Mouse (Mus musculus) embryonic facial prominence, embryonic 13.5 days (tissue): ENCODE results near the gene Slc22a21. TPM values are rescaled to one million over a fixed set of nuclear protein-coding genes. Genes with fewer than 3 reads are reported as not detected.

Experiments
- ATAC-seq: fragments of 200-750 bp; cut with Nextera tagmentation; 2 replicates; pipeline ENCODE4 v1.8.0; 2017; ENCODE audit warnings: low read depth; ENCODE audit not compliant: insufficient number of reproducible peaks, insufficient read depth, low FRiP score, low TSS enrichment
- H3K27ac ChIP-seq: fragments of 300-500 bp; sonication (generic); 2 replicates; pipeline ENCODE4 v1.5.1; 2015; ENCODE audit warnings: moderate library complexity, mild to moderate bottlenecking, inconsistent platforms
- H3K27me3 ChIP-seq: fragments of 300-500 bp; sonication (generic); 2 replicates; pipeline ENCODE4 v1.6.1; 2015; ENCODE audit warnings: mild to moderate bottlenecking, inconsistent platforms
- H3K36me3 ChIP-seq: fragments of 300-500 bp; sonication (generic); 2 replicates; pipeline ENCODE4 v1.6.1; 2015; ENCODE audit warnings: mild to moderate bottlenecking, inconsistent platforms
- H3K4me1 ChIP-seq: fragments of 300-500 bp; sonication (generic); 2 replicates; pipeline ENCODE4 v1.6.1; 2015; ENCODE audit warnings: inconsistent platforms
- H3K4me2 ChIP-seq: fragments of 300-500 bp; sonication (generic); 2 replicates; pipeline ENCODE4 v1.6.1; 2015; ENCODE audit warnings: moderate library complexity, mild to moderate bottlenecking, inconsistent platforms
- H3K4me3 ChIP-seq: fragments of 300-500 bp; sonication (generic); 2 replicates; pipeline ENCODE4 v1.5.1; 2015; ENCODE audit warnings: mild to moderate bottlenecking, inconsistent platforms
- H3K9ac ChIP-seq: fragments of 300-500 bp; sonication (generic); 2 replicates; pipeline ENCODE4 v1.6.1; 2015; ENCODE audit warnings: mild to moderate bottlenecking, inconsistent platforms
- H3K9me3 ChIP-seq: fragments of 300-500 bp; sonication (generic); 2 replicates; pipeline ENCODE4 v1.6.1; 2016; ENCODE audit warnings: inconsistent platforms
- WGBS: fragments of 180-500 bp; shearing (Covaris S2); methylation state at CpG from one replicate; pipeline ENCODE4 v1.1.7; 2015; ENCODE audit warnings: mixed read lengths; 5-methylcytosine and 5-hydroxymethylcytosine counted together
- polyA plus RNA-seq: library from polyadenylated mRNA; unstranded; fragments of >200 nt; fragmentation: Nextera tagmentation; extraction: Ambion mirVana; gene quantifications from 2 replicates; pipeline ENCODE4 v1.2.1, GENCODE M21; 2015

The Slc22a21 gene
- polyA plus RNA-seq, 1 experiment from 2014 or later: 4.4 TPM

DNA sequence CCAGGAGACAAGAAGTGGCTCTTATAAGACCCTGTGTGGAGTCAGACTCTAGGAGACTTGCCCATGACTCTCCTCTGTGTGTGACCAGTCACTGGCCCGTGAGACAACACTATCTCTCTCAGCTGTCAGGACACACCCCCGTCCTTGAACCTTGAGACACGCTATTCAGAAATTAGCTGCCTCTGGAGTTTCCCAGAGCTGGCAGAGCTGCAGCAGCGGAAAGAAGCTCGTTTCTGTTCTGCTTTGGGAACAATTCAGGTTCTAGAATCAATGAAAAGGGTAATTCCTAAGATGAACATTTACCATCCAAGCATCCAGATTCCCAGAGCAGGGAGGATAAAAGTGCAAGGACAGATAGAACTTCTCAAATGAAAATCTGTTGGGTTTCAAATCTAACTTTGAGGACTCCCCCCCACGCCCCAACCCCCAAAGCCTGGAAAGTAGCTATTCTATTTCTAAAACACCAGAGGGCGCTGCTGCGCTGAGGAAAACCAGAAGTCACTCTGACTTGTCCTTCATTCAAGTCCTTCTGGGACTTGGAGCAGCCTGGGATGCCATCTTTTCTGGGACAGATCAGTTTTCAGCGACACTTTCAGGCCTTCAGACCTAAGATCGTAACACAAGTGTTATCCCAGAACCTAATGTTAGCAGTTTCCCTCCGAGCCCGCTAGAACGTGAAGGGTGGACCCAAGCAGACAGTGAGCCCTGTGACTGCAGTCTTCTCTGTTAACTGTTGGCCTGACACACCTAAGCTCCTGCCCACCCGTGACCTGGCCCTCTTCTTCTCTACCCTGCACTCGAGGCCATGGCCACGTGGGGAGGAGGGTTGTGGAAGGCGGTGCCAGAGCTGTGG, 48.8 kb downstream of the Slc22a21 start:
- H3K9me3 ChIP-seq: no peaks in the 10 kb centered on the region
- WGBS: 36% methylated on average over 17 of the region's 17 CpGs
- H3K27me3 ChIP-seq: no peaks in the 10 kb centered on the region
- H3K4me1 ChIP-seq: 0 out of 2 replicates have a peak, but pooled peaks cover 3% of the 10 kb centered on the region
- no peaks in the 10 kb centered on the region for H3K36me3 ChIP-seq
- no peak overlapping the region for H3K4me3 ChIP-seq
- H3K9ac ChIP-seq: no peak overlapping the region
- no peak overlapping the region for H3K4me2 ChIP-seq
- no peak overlapping the region for H3K27ac ChIP-seq
- ATAC-seq: no peak

GRCm38 (mm10) chr11:53929741-53930140, 50.4 kb downstream of the Slc22a21 start:
- Histone ChIP-seq H3K4me2 (no peak overlapping the region), H3K9ac (no peak overlapping the region), H3K36me3 (no peaks in the 10 kb centered on the region), H3K27ac (no peak overlapping the region), H3K4me3 (no peak overlapping the region), H3K9me3 (no peaks in the 10 kb centered on the region), H3K27me3 (no peaks in the 10 kb centered on the region), H3K4me1 (0 out of 2 replicates have a peak, but pooled peaks cover 3% of the 10 kb centered on the region)
- 87% methylated on average over 3 of the region's 3 CpGs for WGBS
- ATAC-seq: no peak

GRCm38 (mm10) chr11:53928585-53928984, 51.5 kb downstream of the Slc22a21 start:
- WGBS: 58% methylated on average over 3 of the region's 3 CpGs
- ATAC-seq: no peak
- Histone ChIP-seq H3K9me3 (no peaks in the 10 kb centered on the region), H3K36me3 (no peaks in the 10 kb centered on the region), H3K4me1 (0 out of 2 replicates have a peak, but pooled peaks cover 3% of the 10 kb centered on the region), H3K9ac (no peak overlapping the region), H3K27me3 (no peaks in the 10 kb centered on the region), H3K4me3 (no peak overlapping the region), H3K4me2 (no peak overlapping the region), H3K27ac (peak overlapping the region; percentile 44; the same call in 1 of the 2 replicates)

- no peak for ATAC-seq
- no peaks in the 10 kb centered on the region for H3K36me3 ChIP-seq
- 95% methylated on average over 5 of the region's 5 CpGs for whole genome bisulfite sequencing
Measured at GRCm38 (mm10) chr11:53926303-53926702, 53.8 kb downstream of the Slc22a21 start.

DNA sequence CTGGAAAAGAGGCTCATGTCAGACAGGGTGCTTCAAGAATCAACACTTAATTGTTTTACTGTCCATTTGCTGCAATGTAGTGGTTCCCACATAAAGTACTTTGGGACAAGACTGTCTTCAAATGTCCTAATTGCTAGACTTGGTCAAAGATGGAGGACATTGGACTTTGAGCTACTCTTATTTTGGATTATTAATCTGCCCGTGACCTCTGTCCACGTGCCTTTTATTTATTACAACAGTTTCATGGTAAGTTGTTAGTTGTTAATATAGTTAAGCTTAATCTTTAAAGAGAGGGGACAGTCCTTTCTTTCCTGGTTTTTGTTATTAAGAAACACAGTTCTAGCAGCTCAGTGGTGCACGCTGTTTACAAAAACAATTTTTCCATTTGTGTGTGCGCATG, 61.3 kb downstream of the Slc22a21 start:
- H3K9ac ChIP-seq: no peak overlapping the region
- WGBS: 91% methylated on average over 4 of the region's 4 CpGs
- no peaks in the 10 kb centered on the region for H3K36me3 ChIP-seq
- no peaks in the 10 kb centered on the region; the same call in 1 of the 2 replicates for H3K9me3 ChIP-seq
- no peaks in the 10 kb centered on the region for H3K27me3 ChIP-seq
- no peak overlapping the region for H3K4me2 ChIP-seq
- no peaks in the 10 kb centered on the region for H3K4me1 ChIP-seq
- no peak for ATAC-seq
- no peak overlapping the region for H3K4me3 ChIP-seq
- H3K27ac ChIP-seq: no peak overlapping the region

More at GRCm38 (mm10) chr11:53926303-53926702, 53.8 kb downstream of the Slc22a21 start:
- Histone ChIP-seq H3K4me3 (no peak overlapping the region), H3K4me2 (no peak overlapping the region), H3K9me3 (no peaks in the 10 kb centered on the region), H3K27me3 (no peaks in the 10 kb centered on the region), H3K4me1 (0 out of 2 replicates have a peak, but pooled peaks cover 3% of the 10 kb centered on the region), H3K9ac (no peak overlapping the region), H3K27ac (no peak overlapping the region)

GRCm38 (mm10) chr11:53911011-53911410, 69.1 kb downstream of the Slc22a21 start:
- H3K36me3 ChIP-seq: no peaks in the 10 kb centered on the region
- no peak for ATAC-seq
- H3K4me3 ChIP-seq: no peak overlapping the region
- H3K4me2 ChIP-seq: no peak overlapping the region
- no peaks in the 10 kb centered on the region for H3K4me1 ChIP-seq
- no peaks in the 10 kb centered on the region for H3K27me3 ChIP-seq
- H3K9ac ChIP-seq: no peak overlapping the region
- no peak overlapping the region for H3K27ac ChIP-seq
- WGBS: 72% methylated on average over 4 of the region's 4 CpGs
- no peaks in the 10 kb centered on the region for H3K9me3 ChIP-seq

DNA sequence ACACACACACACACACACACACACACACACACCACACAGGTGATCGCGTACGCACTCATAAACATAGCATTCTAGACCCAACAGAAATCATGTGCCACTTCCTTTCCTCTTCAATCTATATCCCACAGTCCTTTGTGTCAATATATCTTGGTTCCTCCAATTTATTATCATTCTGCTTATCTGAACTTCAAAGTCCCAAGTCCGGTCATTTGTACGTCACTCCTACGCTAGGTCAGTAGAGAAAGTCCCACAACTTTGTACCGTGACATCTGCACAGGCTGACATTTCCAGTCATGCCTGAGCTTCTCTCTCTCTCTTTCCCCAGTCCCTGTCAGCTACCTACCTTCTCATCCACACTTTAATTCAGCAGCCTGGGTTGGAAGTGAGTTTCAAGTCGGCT, 71.4 kb downstream of the Slc22a21 start:
- Histone ChIP-seq H3K27ac (no peak overlapping the region), H3K4me2 (no peak overlapping the region), H3K27me3 (no peaks in the 10 kb centered on the region), H3K4me1 (no peaks in the 10 kb centered on the region), H3K9ac (no peak overlapping the region), H3K4me3 (no peak overlapping the region), H3K36me3 (no peaks in the 10 kb centered on the region), H3K9me3 (no peaks in the 10 kb centered on the region)
- WGBS: 94% methylated on average over 8 of the region's 8 CpGs
- no peak for ATAC-seq

GRCm38 (mm10) chr11:53904534-53904925, 75.6 kb downstream of the Slc22a21 start:
- Histone ChIP-seq H3K4me1 (no peaks in the 10 kb centered on the region), H3K4me2 (no peak overlapping the region), H3K4me3 (no peak overlapping the region), H3K36me3 (no peaks in the 10 kb centered on the region), H3K9me3 (no peaks in the 10 kb centered on the region), H3K27me3 (no peaks in the 10 kb centered on the region), H3K27ac (no peak overlapping the region), H3K9ac (no peak overlapping the region)
- ATAC-seq: no peak
- WGBS: 73% methylated on average over 9 of the region's 9 CpGs

DNA sequence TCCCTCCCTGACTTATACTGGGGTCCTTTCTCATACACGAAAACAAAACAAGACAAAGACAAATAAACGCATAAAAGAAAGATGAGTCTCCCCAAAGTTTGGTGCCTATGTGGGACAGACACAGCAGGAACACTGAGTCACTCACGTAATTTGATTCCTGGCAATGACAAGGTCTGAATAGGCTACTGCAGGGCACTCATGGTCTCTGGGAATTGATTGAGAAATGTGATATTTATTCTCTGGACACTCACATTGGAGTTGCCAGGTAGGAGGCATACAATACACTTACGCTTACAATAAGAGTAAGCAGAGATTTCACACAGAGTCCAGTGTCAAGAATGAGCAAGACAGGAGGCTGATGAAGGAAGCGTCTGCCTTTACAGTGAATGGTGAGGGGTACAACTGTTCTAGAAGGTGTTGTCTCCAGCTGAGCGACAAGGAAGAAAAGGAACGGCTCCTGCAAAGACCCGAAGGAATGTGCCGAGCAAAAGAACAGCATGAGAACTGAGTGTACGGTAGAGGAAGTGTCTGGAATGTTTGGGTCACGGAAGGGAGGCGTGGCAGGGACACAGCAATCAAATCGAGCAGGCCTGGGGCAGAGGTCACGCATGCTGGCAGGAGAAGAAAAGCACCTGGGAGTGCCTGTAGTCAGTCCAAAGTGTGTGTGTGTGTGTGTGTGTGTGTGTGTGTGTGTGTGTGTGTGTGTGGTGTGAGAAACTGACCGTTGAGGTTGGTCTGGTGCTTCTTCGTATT, 76.2 kb downstream of the Slc22a21 start:
- Histone ChIP-seq H3K36me3 (no peaks in the 10 kb centered on the region), H3K9me3 (no peaks in the 10 kb centered on the region), H3K4me3 (no peak overlapping the region), H3K9ac (no peak overlapping the region), H3K27ac (no peak overlapping the region), H3K4me2 (no peak overlapping the region), H3K27me3 (no peaks in the 10 kb centered on the region), H3K4me1 (no peaks in the 10 kb centered on the region)
- 37% methylated on average over 16 of the region's 16 CpGs for WGBS
- no peak for ATAC-seq

DNA sequence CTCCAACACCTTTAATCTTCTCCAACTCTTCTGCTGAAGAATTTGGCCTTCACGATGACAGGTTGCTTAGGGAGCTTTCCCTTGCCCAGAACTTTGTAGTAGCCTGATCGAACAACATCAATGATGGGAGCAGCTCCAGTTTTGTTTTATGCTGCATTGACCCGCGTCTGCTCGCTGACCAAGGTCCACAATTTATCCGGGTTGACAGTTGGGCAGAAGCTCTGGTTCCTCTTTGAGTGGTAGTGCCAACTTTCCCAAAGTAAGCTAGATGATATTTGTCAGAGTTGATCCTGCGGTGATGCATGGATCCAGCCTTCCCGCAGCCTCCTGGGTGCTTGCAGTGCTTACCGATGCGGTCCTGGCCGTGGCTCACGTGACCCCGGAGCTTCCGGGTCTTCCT, 77.4 kb downstream of the Slc22a21 start:
- H3K9me3 ChIP-seq: no peaks in the 10 kb centered on the region
- 94% methylated on average over 14 of the region's 14 CpGs for WGBS
- H3K27me3 ChIP-seq: no peaks in the 10 kb centered on the region
- no peak for ATAC-seq
- no peak overlapping the region for H3K27ac ChIP-seq
- no peaks in the 10 kb centered on the region for H3K4me1 ChIP-seq
- no peak overlapping the region for H3K9ac ChIP-seq
- no peak overlapping the region for H3K4me3 ChIP-seq
- H3K4me2 ChIP-seq: no peak overlapping the region
- H3K36me3 ChIP-seq: no peaks in the 10 kb centered on the region

DNA sequence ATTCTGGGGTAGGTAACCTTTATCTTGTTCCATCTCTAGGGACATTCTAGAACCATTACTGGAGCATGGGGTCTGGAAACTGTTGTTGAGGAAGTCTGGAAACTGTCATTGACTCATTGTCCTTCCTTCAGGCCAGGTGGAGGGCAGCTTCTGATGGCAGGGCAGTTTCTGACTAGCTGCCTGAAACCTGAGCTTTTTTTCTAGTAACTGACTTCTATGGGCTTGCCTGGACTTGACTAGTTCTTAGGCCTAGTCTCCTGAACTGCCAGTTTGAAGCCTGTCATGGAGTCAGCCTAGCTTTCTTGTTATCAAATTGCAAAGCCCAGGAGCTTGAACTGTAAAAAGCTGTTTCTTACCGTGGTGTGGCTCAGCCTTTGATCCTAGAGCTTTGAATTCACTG, 79.1 kb downstream of the Slc22a21 start:
- Histone ChIP-seq H3K27ac (no peak overlapping the region), H3K27me3 (no peaks in the 10 kb centered on the region), H3K4me3 (no peak overlapping the region), H3K9ac (no peak overlapping the region), H3K36me3 (no peaks in the 10 kb centered on the region), H3K4me1 (no peaks in the 10 kb centered on the region), H3K4me2 (no peak overlapping the region), H3K9me3 (no peaks in the 10 kb centered on the region)
- ATAC-seq: no peak
- WGBS: 43% methylated on average over 1 of the region's 1 CpGs

DNA sequence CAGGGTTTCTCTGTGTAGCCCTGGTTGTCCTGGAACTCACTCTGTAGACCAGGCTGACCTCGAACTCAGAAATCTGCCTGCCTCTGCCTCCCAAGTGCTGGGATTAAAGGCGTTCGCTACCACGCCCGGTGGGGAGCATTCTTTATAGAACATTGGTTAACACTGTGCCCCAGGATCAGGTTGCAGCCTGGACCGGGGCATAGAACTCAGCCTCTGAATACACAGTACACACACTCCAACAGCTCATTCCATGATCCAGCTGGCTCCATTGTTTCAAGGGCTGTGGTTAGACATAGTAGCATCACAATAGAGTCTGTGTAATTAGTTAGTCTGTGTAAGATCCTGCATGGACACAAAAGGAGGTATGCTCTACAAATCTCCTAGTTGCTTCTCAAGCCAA, 80.2 kb downstream of the Slc22a21 start:
- 86% methylated on average over 6 of the region's 6 CpGs for WGBS

More for the DNA sequence above, 80.2 kb downstream of the Slc22a21 start:
- Histone ChIP-seq H3K4me2 (no peak overlapping the region), H3K4me1 (no peaks in the 10 kb centered on the region), H3K27ac (no peak overlapping the region), H3K27me3 (no peaks in the 10 kb centered on the region), H3K36me3 (no peaks in the 10 kb centered on the region), H3K9ac (no peak overlapping the region), H3K4me3 (no peak overlapping the region), H3K9me3 (no peaks in the 10 kb centered on the region)
- ATAC-seq: no peak
